Mouse (Mus musculus) skeletal muscle tissue, adult 2 months (tissue): ENCODE data around the gene Poglut1.

Experiments used
- DNase-seq: peaks from one replicate; pipeline ENCODE4 v3.0.0-alpha.2; 2012; ENCODE audit warnings: low read depth, low spot score

Gene Poglut1

GRCm38 (mm10) chr16:38549479-38550396, at the start of gene Poglut1:
Poglut1 (minus strand) TSS chr16:38550258.
- peak; percentile 27 for DNase-seq

GRCm38 (mm10) chr16:38598986-38599680, 49.1 kb upstream of the Poglut1 start:
- DNase-seq = no peak

- DNase-seq = no peak
These were observed 46.6 kb upstream of the Poglut1 start for GRCm38 (mm10) chr16:38596651-38597050.

- no peak for DNase-seq
These were observed 46.0 kb upstream of the Poglut1 start for GRCm38 (mm10) chr16:38596099-38596498.

- no peak for DNase-seq
These were observed 44.4 kb upstream of the Poglut1 start for GRCm38 (mm10) chr16:38594435-38594834.

GRCm38 (mm10) chr16:38592946-38593345, 42.9 kb upstream of the Poglut1 start:
- DNase-seq = no peak

- no peak for DNase-seq
These were observed 42.1 kb upstream of the Poglut1 start for GRCm38 (mm10) chr16:38592026-38592678.

GRCm38 (mm10) chr16:38591506-38591905, 41.4 kb upstream of the Poglut1 start:
- no peak for DNase-seq

- DNase-seq = no peak
These were observed 37.5 kb upstream of the Poglut1 start for GRCm38 (mm10) chr16:38587572-38587971.

GRCm38 (mm10) chr16:38587163-38587562, 37.1 kb upstream of the Poglut1 start:
- DNase-seq = no peak

- no peak for DNase-seq
These were observed 35.1 kb upstream of the Poglut1 start for GRCm38 (mm10) chr16:38585186-38585585.

GRCm38 (mm10) chr16:38584761-38585160, 34.7 kb upstream of the Poglut1 start:
- DNase-seq = no peak

GRCm38 (mm10) chr16:38571481-38571880, 21.4 kb upstream of the Poglut1 start:
- DNase-seq = no peak

- DNase-seq = no peak
These were observed 18.1 kb upstream of the Poglut1 start for GRCm38 (mm10) chr16:38568192-38568591.

GRCm38 (mm10) chr16:38563516-38563915, 13.5 kb upstream of the Poglut1 start:
- no peak for DNase-seq

- DNase-seq = no peak
These were observed 12.9 kb upstream of the Poglut1 start for GRCm38 (mm10) chr16:38562968-38563327.

GRCm38 (mm10) chr16:38562131-38562967, 12.3 kb upstream of the Poglut1 start:
- peak; percentile 95 for DNase-seq

GRCm38 (mm10) chr16:38558221-38558748, 8.2 kb upstream of the Poglut1 start, which contains the start of gene Tmem39a:
Tmem39a (plus strand) TSS chr16:38558698.
- DNase-seq = no peak

- no peak for DNase-seq
These were observed 5.9 kb upstream of the Poglut1 start for GRCm38 (mm10) chr16:38555988-38556387.

- no peak for DNase-seq
These were observed 2.1 kb downstream of the Poglut1 start for GRCm38 (mm10) chr16:38548000-38548399.
